In the genomic region with DNA sequence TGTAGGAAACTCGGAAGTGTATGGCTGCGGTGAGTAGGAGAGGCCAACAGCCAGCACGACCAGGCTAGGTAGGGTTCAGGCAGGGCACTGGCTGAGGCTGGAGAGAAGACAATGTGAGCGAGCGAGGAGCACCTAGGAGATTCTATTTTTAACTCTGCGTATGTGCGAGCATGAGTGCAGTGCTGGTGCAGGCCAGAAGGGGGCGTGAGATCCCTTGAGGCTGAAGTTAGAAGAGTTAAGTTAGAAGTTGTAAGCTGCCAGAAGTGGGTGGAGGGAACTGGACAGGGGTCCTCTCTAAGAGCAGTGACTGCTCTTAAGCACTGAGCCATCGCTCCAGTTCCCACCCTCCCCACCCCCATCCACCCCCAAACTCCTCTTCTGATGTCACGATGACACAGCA, we compare ENCODE assay signal across 16 mouse cellular contexts. TPM values are rescaled to one million over a fixed set of nuclear protein-coding genes. Genes with fewer than 3 reads are reported as not detected.
DNase-seq lines count a peak whose midpoint lies in the region; ATAC-seq and TF ChIP-seq lines count a peak whose summit lies in the region.
"Had no signal": no experiment of that assay in that cellular context is flagged by ENCODE, and none has a peak within 500 bp of the region (broad histone marks: within the 10 kb centered on the region; RNA-seq: fewer than 3 reads in every experiment).

No protein-coding gene starts in this region.

- H3K9me3 ChIP-seq in liver, embryonic 14.5 days (ENCODE audit: control insufficient read depth, low read length) = no peaks in the 10 kb centered on the region
- no peaks in the 10 kb centered on the region for H3K9me3 ChIP-seq in E14TG2a.4 (ENCODE audit: low read length)
- H3K9me3 ChIP-seq: forebrain, embryonic 13.5 days; liver, embryonic 15.5 days; midbrain, embryonic 15.5 days had no signal

- 77% methylated on average over 10 of the region's 10 CpGs for WGBS in liver, embryonic 14.5 days (ENCODE audit: insufficient replicate concordance)
- 91% methylated on average over 10 of the region's 10 CpGs for WGBS in bone marrow, adult 2 months

- TF ChIP-seq POLR2A in bone marrow, adult 2 months (IDR thresholded peaks at IDR 0.05; ENCODE audit: borderline replicate concordance, control insufficient read depth, low read depth, low read length) = no peak

- TF ChIP-seq EP300 in liver, embryonic 14.5 days (IDR thresholded peaks at IDR 0.05; ENCODE audit: low read depth) = no peak

- DNase-seq in CD4-positive, CD25-positive, alpha-beta regulatory T cell, adult 2 months (ENCODE audit: low read depth, low spot score) = peak; percentile 38
- no peak for DNase-seq in liver, embryonic 14.5 days (ENCODE audit: low read depth in 3 of 3, low spot score in 3 of 3)
- DNase-seq in liver = no peak
- DNase-seq in frontal cortex, postnatal 14 days (ENCODE audit: low spot score in 2 of 2) = no peak
- no peak for DNase-seq in cerebellum, adult 11 months
- DNase-seq: cerebellum, adult 11-12 months; cerebellum, postnatal 36 days; left cerebral cortex, postnatal 4 days; retina, postnatal 1 day had no signal

- no peak overlapping the region for H3K27ac ChIP-seq in liver, embryonic 14.5 days
- H3K27ac ChIP-seq in bone marrow, adult 2 months (ENCODE audit: control insufficient read depth, insufficient read depth, low read depth, low read length, poor library complexity) = no peak overlapping the region
- H3K27ac ChIP-seq: forebrain, embryonic 13.5 days; kidney, postnatal 0 days; liver, embryonic 15.5 days; midbrain, embryonic 15.5 days had no signal

- no peaks in the 10 kb centered on the region for H3K36me3 ChIP-seq in liver, embryonic 14.5 days (replicated peaks; ENCODE audit: control insufficient read depth, insufficient read depth, low read depth)
- H3K36me3 ChIP-seq in E14TG2a.4 (ENCODE audit: insufficient read depth, low read length) = no peaks in the 10 kb centered on the region
- H3K36me3 ChIP-seq: liver, embryonic 15.5 days; midbrain, embryonic 15.5 days had no signal

- H3K27me3 ChIP-seq in liver, embryonic 14.5 days (ENCODE audit: control insufficient read depth, insufficient read depth, low read length) = no peaks in the 10 kb centered on the region; the same call in 1 of the 2 replicates
- peaks cover 17% of the 10 kb centered on the region; the same call in 1 of the 2 replicates for H3K27me3 ChIP-seq in E14TG2a.4 (ENCODE audit: insufficient read depth, low read length)
- H3K27me3 ChIP-seq: forebrain, embryonic 13.5 days; liver, embryonic 15.5 days; midbrain, embryonic 15.5 days had no signal

- no peak overlapping the region for H3K4me3 ChIP-seq in liver, embryonic 14.5 days (ENCODE audit: insufficient read depth in 1 of 2, low read depth in 2 of 2, low read length in 2 of 2)
- no peak overlapping the region for H3K4me3 ChIP-seq in E14TG2a.4 (replicated peaks; ENCODE audit: low read length)
- no peak overlapping the region for H3K4me3 ChIP-seq in bone marrow, adult 2 months (replicated peaks; ENCODE audit: control insufficient read depth, low read depth, low read length)
- H3K4me3 ChIP-seq: forebrain, embryonic 13.5 days; liver, embryonic 15.5 days; midbrain, embryonic 15.5 days had no signal

- no peak overlapping the region for H3K4me2 ChIP-seq in liver, embryonic 14.5 days (ENCODE audit: low read depth)
- H3K4me2 ChIP-seq: forebrain, embryonic 13.5 days; liver, embryonic 15.5 days; midbrain, embryonic 15.5 days had no signal

- no peak for ATAC-seq in CD4-positive, CD25-positive, alpha-beta regulatory T cell, adult 4 months
- ATAC-seq in liver, embryonic 14.5 days (ENCODE audit: insufficient read depth) = no peak
- ATAC-seq: forebrain, embryonic 13.5 days; midbrain, embryonic 15.5 days had no signal

- no peak overlapping the region for H3K9ac ChIP-seq in liver, embryonic 14.5 days (replicated peaks)
- H3K9ac ChIP-seq: forebrain, embryonic 13.5 days; liver, embryonic 15.5 days; midbrain, embryonic 15.5 days had no signal

- H3K4me1 ChIP-seq in liver, embryonic 14.5 days (replicated peaks; ENCODE audit: control insufficient read depth in 2 of 2, insufficient read depth in 2 of 2, low read length in 1 of 2) = no peaks in the 10 kb centered on the region; a peak in 1 of 4 replicates
- H3K4me1 ChIP-seq in E14TG2a.4 (replicated peaks; ENCODE audit: low read depth, low read length) = peaks cover 5% of the 10 kb centered on the region
- no peaks in the 10 kb centered on the region for H3K4me1 ChIP-seq in bone marrow, adult 2 months (ENCODE audit: control insufficient read depth, insufficient read depth, low read length)
- H3K4me1 ChIP-seq: forebrain, embryonic 13.5 days; liver, embryonic 15.5 days; midbrain, embryonic 15.5 days had no signal

- peak; percentile 56 for TF ChIP-seq CTCF in liver, embryonic 14.5 days (IDR thresholded peaks at IDR 0.05; ENCODE audit: low read depth)
- TF ChIP-seq CTCF in E14TG2a.4 (conservative IDR thresholded peaks at IDR 0.05; ENCODE audit: low read length) = peak; percentile 75
- TF ChIP-seq CTCF in bone marrow, adult 2 months (IDR thresholded peaks at IDR 0.05; ENCODE audit: control insufficient read depth, insufficient read depth, low read length) = peak; percentile 39; the same call in 1 of the 2 replicates

RNA-seq across cellular contexts. Expression of gene Thap12, which starts 20.1 kb away (rescaled TPM):
- polyA plus RNA-seq in CD4-positive, CD25-positive, alpha-beta regulatory T cell, adult 4 months (2017; shearing (Covaris generic)) = 10 to 100 TPM; 12.2 to 13.6 TPM
- 5.4 and 9.5 TPM in 2 replicates for polyA plus RNA-seq in liver, embryonic 14.5 days (2012; rRNA removed)
- 13.6 and 13.8 TPM in 2 replicates for polyA plus RNA-seq in liver, embryonic 14.5 days (2014; fragmentation: Nextera tagmentation; extraction: Ambion mirVana)
- polyA plus RNA-seq in bone marrow, adult 2 months (2011; ENCODE audit: insufficient read depth, insufficient read length, low replicate concordance, missing spikeins) = 8.2 and 9.0 TPM in 2 replicates

RNA-seq across cellular contexts. Expression of gene Emsy, which starts 26.2 kb away (rescaled TPM):
- polyA plus RNA-seq in CD4-positive, CD25-positive, alpha-beta regulatory T cell, adult 4 months (2017; shearing (Covaris generic)) = 10 to 100 TPM; 71.4 to 73.3 TPM
- polyA plus RNA-seq in liver, embryonic 14.5 days (2012; rRNA removed) = 8.0 and 8.6 TPM in 2 replicates
- polyA plus RNA-seq in liver, embryonic 14.5 days (2014; fragmentation: Nextera tagmentation; extraction: Ambion mirVana) = 7.5 and 8.0 TPM in 2 replicates
- 15.0 and 17.0 TPM in 2 replicates for polyA plus RNA-seq in bone marrow, adult 2 months (2011; ENCODE audit: insufficient read depth, insufficient read length, low replicate concordance, missing spikeins)
